Mouse (Mus musculus): ENCODE results near the gene Spef1.

DNA sequence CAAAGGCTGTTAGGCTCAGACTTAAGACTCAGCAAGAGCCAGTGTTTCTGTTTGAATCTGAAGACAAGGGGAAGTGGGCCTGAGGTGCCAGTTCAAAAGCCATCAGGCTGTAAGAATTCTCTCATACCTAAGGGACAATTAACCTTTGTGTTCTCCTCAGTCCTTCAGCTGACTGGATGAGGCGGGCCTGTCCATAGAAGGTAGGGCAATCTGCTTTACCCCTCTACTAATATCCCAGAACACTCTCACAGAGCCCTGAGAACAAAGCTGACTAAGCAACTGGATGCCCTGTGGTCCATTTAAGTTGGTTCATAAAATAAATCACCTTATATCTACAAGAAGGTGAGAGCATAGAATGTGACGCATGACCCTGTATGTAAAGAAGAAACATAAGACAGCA, 20.9 kb downstream of the Spef1 start:
- no peak for TF ChIP-seq NRF1 (IDR thresholded peaks at IDR 0.05; ENCODE audit: low read depth, low read length)
- no peak for TF ChIP-seq POLR2A (IDR thresholded peaks at IDR 0.05; ENCODE audit: low read depth, low read length)
- TF ChIP-seq POLR2AphosphoS2 (IDR thresholded peaks at IDR 0.05; ENCODE audit: low read depth, low read length) = no peak
- no peak for TF ChIP-seq ETS1 (conservative IDR thresholded peaks at IDR 0.05; ENCODE audit: low read depth, low read length)
- no peak for TF ChIP-seq ZKSCAN1 (IDR thresholded peaks at IDR 0.05; ENCODE audit: borderline replicate concordance, low read depth, low read length)
- TF ChIP-seq CHD2 (IDR thresholded peaks at IDR 0.05; ENCODE audit: low read length) = no peak
- TF ChIP-seq E2F4 (IDR thresholded peaks at IDR 0.05; ENCODE audit: insufficient replicate concordance, low read depth, low read length) = no peak
- TF ChIP-seq RCOR1 (conservative IDR thresholded peaks at IDR 0.05; ENCODE audit: low read depth, low read length) = no peak
- TF ChIP-seq EP300 (IDR thresholded peaks at IDR 0.05; ENCODE audit: low read length) = no peak
